In genomic region chr2:167071266-167071640, GRCm38 (mm10) we compare ENCODE assay signal across 8 mouse cellular contexts. TPM values are rescaled to one million over a fixed set of nuclear protein-coding genes. Genes with fewer than 3 reads are reported as not detected.
A peak's percentile ranks its signal among the peaks of the same experiment; 100 is the strongest.
DNase-seq lines count a peak whose midpoint lies in the region; ATAC-seq lines count a peak whose summit lies in the region.

No protein-coding gene starts in this region.

- H3K9me3 ChIP-seq in kidney, embryonic 16.5 days (ENCODE audit: low read length): no peaks in the 10 kb centered on the region
- H3K9me3 ChIP-seq in hindbrain, embryonic 13.5 days: no peaks in the 10 kb centered on the region
- no peaks in the 10 kb centered on the region for H3K9me3 ChIP-seq in midbrain, embryonic 14.5 days (ENCODE audit: control insufficient read depth, low read length)

- DNase-seq in kidney, adult 11 months: no peak
- no peak for DNase-seq in midbrain, embryonic 14.5 days
- DNase-seq in layer of hippocampus, postnatal 14 days (ENCODE audit: low spot score in 2 of 2): no peak
- no peak for DNase-seq in cerebellum, adult 9-10 months
- no peak for DNase-seq in testis, postnatal 14 days (ENCODE audit: low spot score)

- peak overlapping the region; percentile 65 for H3K27ac ChIP-seq in kidney, embryonic 16.5 days (ENCODE audit: low read length)
- H3K27ac ChIP-seq in brown adipose tissue, adult 24 weeks (replicated peaks; ENCODE audit: low read depth, low read length): peak overlapping the region; percentile 4; the same call in 1 of the 2 replicates
- H3K27ac ChIP-seq in hindbrain, embryonic 13.5 days: peak overlapping the region; percentile 86
- H3K27ac ChIP-seq in midbrain, embryonic 14.5 days (replicated peaks; ENCODE audit: low read depth, low read length): peak overlapping the region; percentile 75

- H3K4me2 ChIP-seq in kidney, embryonic 16.5 days (replicated peaks; ENCODE audit: low read depth, low read length): peak overlapping the region; percentile 78
- peak overlapping the region; percentile 57 for H3K4me2 ChIP-seq in hindbrain, embryonic 13.5 days
- peak overlapping the region; percentile 62 for H3K4me2 ChIP-seq in midbrain, embryonic 14.5 days (ENCODE audit: low read length)

- H3K36me3 ChIP-seq in kidney, embryonic 16.5 days (ENCODE audit: insufficient read depth, low read length): 0 out of 2 replicates have a peak, but pooled peaks cover 5% of the 10 kb centered on the region
- H3K36me3 ChIP-seq in hindbrain, embryonic 13.5 days: peaks cover 8% of the 10 kb centered on the region
- peaks cover 7% of the 10 kb centered on the region for H3K36me3 ChIP-seq in midbrain, embryonic 14.5 days (ENCODE audit: control insufficient read depth, insufficient read depth, low read length)

- 18% methylated on average over 12 of the region's 12 CpGs for WGBS in kidney, embryonic 16.5 days
- WGBS in hindbrain, embryonic 13.5 days: 16% methylated on average over 12 of the region's 12 CpGs
- WGBS in midbrain, embryonic 14.5 days: 21% methylated on average over 12 of the region's 12 CpGs

- H3K27me3 ChIP-seq in kidney, embryonic 16.5 days (ENCODE audit: insufficient read depth, low read length): no peaks in the 10 kb centered on the region
- H3K27me3 ChIP-seq in hindbrain, embryonic 13.5 days: no peaks in the 10 kb centered on the region
- no peaks in the 10 kb centered on the region for H3K27me3 ChIP-seq in midbrain, embryonic 14.5 days (ENCODE audit: control insufficient read depth, insufficient read depth, low read length)

- H3K9ac ChIP-seq in kidney, embryonic 16.5 days (replicated peaks; ENCODE audit: low read length): peak overlapping the region; percentile 74
- H3K9ac ChIP-seq in hindbrain, embryonic 13.5 days: peak overlapping the region; percentile 67
- H3K9ac ChIP-seq in midbrain, embryonic 14.5 days (replicated peaks; ENCODE audit: low read length): peak overlapping the region; percentile 44

- ATAC-seq in kidney, embryonic 16.5 days (ENCODE audit: low FRiP score, low TSS enrichment): no peak
- ATAC-seq in hindbrain, embryonic 13.5 days (ENCODE audit: low FRiP score): peak; percentile 25
- no peak for ATAC-seq in midbrain, embryonic 14.5 days (ENCODE audit: low FRiP score, low TSS enrichment)

- peak overlapping the region; percentile 60 for H3K4me3 ChIP-seq in kidney, embryonic 16.5 days (ENCODE audit: low read length)
- H3K4me3 ChIP-seq in brown adipose tissue, adult 24 weeks (ENCODE audit: insufficient read depth, low read depth, low read length): peak overlapping the region; percentile 66
- peak overlapping the region; percentile 46 for H3K4me3 ChIP-seq in hindbrain, embryonic 13.5 days
- H3K4me3 ChIP-seq in midbrain, embryonic 14.5 days (replicated peaks; ENCODE audit: low read depth, low read length): peak overlapping the region; percentile 38

- H3K4me1 ChIP-seq in kidney, embryonic 16.5 days (ENCODE audit: insufficient read depth, low read length): 0 out of 2 replicates have a peak, but pooled peaks cover 5% of the 10 kb centered on the region
- no peaks in the 10 kb centered on the region for H3K4me1 ChIP-seq in brown adipose tissue, adult 24 weeks (ENCODE audit: control insufficient read depth, insufficient read depth, insufficient read length, low read length)
- H3K4me1 ChIP-seq in hindbrain, embryonic 13.5 days (replicated peaks): peaks cover 15% of the 10 kb centered on the region
- H3K4me1 ChIP-seq in midbrain, embryonic 14.5 days (ENCODE audit: control insufficient read depth, insufficient read depth, low read length): 0 out of 2 replicates have a peak, but pooled peaks cover 2% of the 10 kb centered on the region

RNA-seq across cellular contexts. Expression of gene Znfx1, which starts 8.4 kb away (rescaled TPM):
- 11.8 TPM in 2 replicates for polyA plus RNA-seq in kidney, embryonic 16.5 days (2015; fragmentation: Nextera tagmentation; extraction: Ambion mirVana)
- polyA plus RNA-seq in brown adipose tissue, adult 24 weeks (2012; ENCODE audit: insufficient read depth, insufficient read length, missing spikeins): 20.1 and 24.6 TPM in 2 replicates
- polyA plus RNA-seq in hindbrain, embryonic 13.5 days (2015; fragmentation: Nextera tagmentation; extraction: Ambion mirVana): 6.5 and 7.8 TPM in 2 replicates
- 8.9 and 9.3 TPM in 2 replicates for polyA plus RNA-seq in midbrain, embryonic 14.5 days (2014; fragmentation: Nextera tagmentation; extraction: Ambion mirVana)
- 10 to 100 TPM; 25.9 to 27.5 TPM for total RNA-seq in layer of hippocampus, postnatal 14 days (2021)

RNA-seq across cellular contexts. Expression of gene Ddx27, which starts 56.3 kb away (rescaled TPM):
- polyA plus RNA-seq in kidney, embryonic 16.5 days (2015; fragmentation: Nextera tagmentation; extraction: Ambion mirVana): 57.6 and 59.2 TPM in 2 replicates
- 16.1 and 20.4 TPM in 2 replicates for polyA plus RNA-seq in brown adipose tissue, adult 24 weeks (2012; ENCODE audit: insufficient read depth, insufficient read length, missing spikeins)
- polyA plus RNA-seq in hindbrain, embryonic 13.5 days (2015; fragmentation: Nextera tagmentation; extraction: Ambion mirVana): 37.3 and 38.0 TPM in 2 replicates
- 26.6 and 31.0 TPM in 2 replicates for polyA plus RNA-seq in midbrain, embryonic 14.5 days (2014; fragmentation: Nextera tagmentation; extraction: Ambion mirVana)
- total RNA-seq in layer of hippocampus, postnatal 14 days (2021): 10 to 100 TPM; 29.3 to 30.1 TPM

Comparison
In these comparisons a context has a peak if more than half of its experiments do, and no peak if none do; other contexts are left out.
1. H3K27ac ChIP-seq: peak in every context shown above with its lines; median percentile 86 in hindbrain, embryonic 13.5 days; 75 in midbrain, embryonic 14.5 days; 65 in kidney, embryonic 16.5 days; 4 in brown adipose tissue, adult 24 weeks.